In the genomic region with DNA sequence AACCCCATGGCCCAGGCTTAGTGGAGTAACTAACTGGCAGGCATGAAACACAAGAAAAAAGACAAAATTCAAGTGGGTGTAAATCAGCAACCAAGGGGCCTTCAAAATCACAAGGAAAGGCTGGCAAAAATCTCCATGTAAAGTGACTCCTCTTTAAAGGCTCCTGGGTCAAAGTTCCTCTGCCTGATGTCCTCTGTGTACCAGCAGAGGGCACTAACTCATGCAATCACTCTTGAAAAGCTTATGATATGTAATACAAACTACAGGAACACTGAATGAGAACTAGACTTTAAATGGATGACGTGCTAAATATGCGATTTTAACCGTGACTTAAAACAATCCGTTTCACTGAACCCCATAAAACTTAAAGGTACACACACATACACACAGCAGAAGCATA, we compare ENCODE assay signal across 9 mouse cellular contexts.
DNase-seq lines count a peak whose midpoint lies in the region; ATAC-seq and TF ChIP-seq lines count a peak whose summit lies in the region.
"Had no signal": no experiment of that assay in that cellular context is flagged by ENCODE, and none has a peak within 500 bp of the region (broad histone marks: within the 10 kb centered on the region; RNA-seq: fewer than 3 reads in every experiment).

No protein-coding gene starts in this region.

- TF ChIP-seq CTCF in hindbrain, postnatal 0 days (IDR thresholded peaks at IDR 0.05; ENCODE audit: low read depth), result peak; percentile 67
- peak; percentile 53; the same call in 1 of the 2 replicates for TF ChIP-seq CTCF in brain, embryonic 14.5 days (IDR thresholded peaks at IDR 0.05; ENCODE audit: borderline replicate concordance, extremely low read depth, insufficient read depth, insufficient read length)

- no peaks in the 10 kb centered on the region for H3K27me3 ChIP-seq in hindbrain, postnatal 0 days (ENCODE audit: insufficient read depth, low read length)
- H3K27me3 ChIP-seq in hindbrain, embryonic 13.5 days, result no peaks in the 10 kb centered on the region

- no peak for ATAC-seq in hindbrain, postnatal 0 days
- ATAC-seq in hindbrain, embryonic 13.5 days (ENCODE audit: low FRiP score), result no peak

- no peaks in the 10 kb centered on the region for H3K9me3 ChIP-seq in hindbrain, postnatal 0 days (ENCODE audit: low read length)
- H3K9me3 ChIP-seq in hindbrain, embryonic 13.5 days, result no peaks in the 10 kb centered on the region

- H3K4me3 ChIP-seq in hindbrain, postnatal 0 days (ENCODE audit: low read length), result no peak overlapping the region
- H3K4me3 ChIP-seq in hindbrain, embryonic 13.5 days, result no peak overlapping the region

- DNase-seq in hindbrain, postnatal 0 days (ENCODE audit: low spot score), result peak; percentile 53
- DNase-seq in ES-CJ7 (ENCODE audit: low read depth, low spot score), result peak; percentile 18
- DNase-seq in brain, embryonic 14.5 days (ENCODE audit: low read depth), result peak; percentile 33
- peak; percentile 30 for DNase-seq in lung, postnatal 10 days
- DNase-seq in right cerebral cortex, adult 18-20 months, result no peak
- no peak for DNase-seq in frontal cortex, postnatal 10 days (ENCODE audit: low spot score in 2 of 2)
- DNase-seq in urinary bladder, postnatal 25 days (ENCODE audit: low spot score), result no peak
- DNase-seq: adrenal gland, postnatal 25 days had no signal

- no peaks in the 10 kb centered on the region for H3K4me1 ChIP-seq in hindbrain, postnatal 0 days (ENCODE audit: insufficient read depth, low read length)
- peaks cover 19% of the 10 kb centered on the region; the same call in 1 of the 2 replicates for H3K4me1 ChIP-seq in hindbrain, embryonic 13.5 days (replicated peaks)

- no peak overlapping the region for H3K4me2 ChIP-seq in hindbrain, postnatal 0 days (ENCODE audit: low read depth, low read length)
- no peak overlapping the region for H3K4me2 ChIP-seq in hindbrain, embryonic 13.5 days

- TF ChIP-seq POLR2A in brain, embryonic 14.5 days (IDR thresholded peaks at IDR 0.05; ENCODE audit: borderline replicate concordance, extremely low read depth, insufficient read depth, insufficient read length, poor library complexity, severe bottlenecking), result no peak

- no peaks in the 10 kb centered on the region for H3K36me3 ChIP-seq in hindbrain, postnatal 0 days (ENCODE audit: insufficient read depth, low read length)
- no peaks in the 10 kb centered on the region for H3K36me3 ChIP-seq in hindbrain, embryonic 13.5 days

- H3K9ac ChIP-seq in hindbrain, postnatal 0 days (replicated peaks; ENCODE audit: low read length), result no peak overlapping the region
- H3K9ac ChIP-seq in hindbrain, embryonic 13.5 days, result no peak overlapping the region

- H3K27ac ChIP-seq in hindbrain, postnatal 0 days, result no peak overlapping the region
- H3K27ac ChIP-seq in hindbrain, embryonic 13.5 days, result no peak overlapping the region

- 71% methylated on average over 4 of the region's 4 CpGs for WGBS in hindbrain, postnatal 0 days
- 81% methylated on average over 4 of the region's 4 CpGs for WGBS in hindbrain, embryonic 13.5 days

Comparison
In these comparisons a context has a peak if more than half of its experiments do, and no peak if none do; other contexts are left out.
1. DNase-seq: peak in hindbrain, postnatal 0 days (single experiment), ES-CJ7 (single experiment), brain, embryonic 14.5 days (single experiment) and lung, postnatal 10 days (single experiment); none in right cerebral cortex, adult 18-20 months (single experiment), frontal cortex, postnatal 10 days (0 of 2) and urinary bladder, postnatal 25 days (single experiment).